Mouse (Mus musculus): ENCODE measurements around the gene Wnt1.

DNA sequence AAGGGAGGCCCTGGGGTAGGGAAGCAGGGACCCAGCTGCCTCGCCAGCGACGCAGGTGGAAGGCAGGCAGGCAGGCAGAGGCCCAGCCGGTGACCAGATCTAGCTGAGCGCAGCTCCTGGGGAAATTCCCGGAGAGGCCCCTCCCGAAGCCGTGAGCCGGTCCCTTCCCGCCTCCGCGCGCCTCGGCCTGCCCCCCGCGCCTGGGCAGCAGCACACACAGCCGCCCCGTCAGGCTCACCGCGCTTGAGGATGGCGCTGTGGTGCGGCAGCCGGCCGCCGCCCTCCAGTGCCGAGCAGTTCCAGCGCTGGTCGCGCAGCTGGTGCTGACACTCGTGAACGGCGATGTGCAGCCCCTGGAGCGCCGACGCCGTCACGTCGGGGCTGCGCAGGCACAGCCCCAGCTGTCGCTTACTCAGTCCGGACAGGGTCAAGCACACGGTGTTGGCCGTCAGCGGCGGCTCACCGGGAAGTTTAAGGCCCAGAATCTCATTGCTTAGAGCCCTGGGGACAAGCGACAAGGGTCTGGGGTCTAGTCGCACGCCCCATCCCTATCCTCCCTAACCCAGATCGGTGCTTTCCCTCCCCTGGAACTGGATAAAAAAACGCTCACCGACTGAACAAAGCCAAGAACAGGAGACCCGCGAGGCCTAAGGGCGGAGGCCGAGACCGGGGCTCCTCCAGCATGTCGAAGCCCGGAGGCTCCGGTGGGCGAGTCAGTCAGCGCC is 13.2 kb upstream of the Wnt1 start:
- TF ChIP-seq CTCF (conservative IDR thresholded peaks at IDR 0.05; ENCODE audit: insufficient read depth, insufficient read length, low read depth, low read length) = no peak
- TF ChIP-seq POLR2A (IDR thresholded peaks at IDR 0.05; ENCODE audit: low read depth, low read length) = no peak
